In the genomic region with DNA sequence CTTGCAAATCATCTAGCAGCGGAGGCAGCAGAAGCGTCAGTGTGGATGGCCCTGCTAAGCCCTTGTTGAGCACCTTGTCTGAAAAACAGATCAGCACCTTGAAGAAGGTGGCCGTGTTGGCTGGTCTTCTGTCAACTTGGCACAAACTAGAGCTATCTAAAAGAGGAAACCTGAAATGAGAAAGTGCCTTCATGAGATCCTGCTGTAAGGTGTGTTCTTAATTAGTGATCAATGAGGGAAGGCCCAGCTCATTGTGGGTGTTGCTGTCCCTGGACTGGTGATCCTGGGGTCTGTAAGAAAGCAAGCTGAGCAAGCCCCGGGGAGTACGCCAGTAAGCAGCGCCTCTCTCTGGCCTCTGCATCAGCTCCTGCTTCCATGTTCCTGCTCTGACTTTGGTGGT, we compare ENCODE assay signal across 21 mouse cellular contexts.
"Had no signal": no experiment of that assay in that cellular context is flagged by ENCODE, and none has a peak within 500 bp of the region (broad histone marks: within the 10 kb centered on the region; RNA-seq: fewer than 3 reads in every experiment).

No protein-coding gene starts in this region.

- ATAC-seq: hindbrain, embryonic 16.5 days; hindbrain, postnatal 0 days; inflammation-experienced regulatory T-cells, adult 6 months; intestine, embryonic 15.5 days; intestine, embryonic 16.5 days; intestine, postnatal 0 days had no signal

- DNase-seq: heart, postnatal 10 days; heart, postnatal 36 days; heart, postnatal 4 days; kidney, adult 11 months; kidney, adult 18-20 months; kidney, adult 2 months; kidney, adult 8-10 months; kidney, adult 9 months; kidney, postnatal 10 days; kidney, postnatal 14 days; kidney, postnatal 25 days; kidney, postnatal 36 days; kidney, postnatal 4 days; layer of hippocampus, adult 9-11 months; layer of hippocampus, postnatal 36 days had no signal
